Mouse (Mus musculus) heart, postnatal 10 days (tissue): ENCODE data around the gene Zbtb46. TPM values are rescaled to one million over a fixed set of nuclear protein-coding genes. Genes with fewer than 3 reads are reported as not detected.

Source experiments
- DNase-seq, 2 experiments: peaks; one replicate each; pipeline ENCODE4 v3.0.0; 2021
- intact Hi-C: fragments of 180-260 bp; cut with DNase I; formaldehyde crosslinking; loops from one replicate; pipeline ENCODE4 v1.15.1; 2025
- total RNA-seq, 2 experiments: library from RNA; stranded (reverse); gene quantifications; 2 replicates each; pipeline ENCODE4 v1.2.3; 2021

Gene Zbtb46
- total RNA-seq, 2 experiments from 2014 or later = 14.8 to 15.9 TPM

- intact Hi-C loops = no loop called here
These were observed 12.0 kb upstream of the Zbtb46 start for GRCm38 (mm10) chr2:181471246-181471645.

DNA sequence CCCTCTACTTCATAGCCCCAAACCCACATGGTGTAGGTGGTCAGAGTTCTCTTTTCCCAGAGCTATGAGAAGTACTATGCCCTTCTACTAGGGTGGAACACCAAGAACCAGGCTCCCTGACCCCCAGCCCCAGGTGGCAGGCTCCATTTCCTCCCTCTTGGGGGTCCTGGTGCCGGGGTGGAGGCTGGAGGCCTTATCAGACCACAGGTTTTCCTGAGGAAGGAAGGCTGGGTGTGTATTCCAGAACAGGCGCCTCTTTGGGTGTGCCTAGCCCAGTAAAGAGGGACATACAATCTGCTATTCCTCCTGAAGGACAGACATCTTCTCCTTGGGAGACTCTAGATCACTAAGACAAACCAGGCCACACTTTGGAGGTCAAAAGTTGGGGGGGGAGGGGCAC is 11.1 kb upstream of the Zbtb46 start:
- DNase-seq = no peak
- intact Hi-C loops = no loop called here

More at GRCm38 (mm10) chr2:181471246-181471645, 12.0 kb upstream of the Zbtb46 start:
- peak; percentile 81 to 83 for DNase-seq

GRCm38 (mm10) chr2:181465423-181465822 is 6.2 kb upstream of the Zbtb46 start:
- no peak for DNase-seq
- intact Hi-C loops = no loop called here

DNA sequence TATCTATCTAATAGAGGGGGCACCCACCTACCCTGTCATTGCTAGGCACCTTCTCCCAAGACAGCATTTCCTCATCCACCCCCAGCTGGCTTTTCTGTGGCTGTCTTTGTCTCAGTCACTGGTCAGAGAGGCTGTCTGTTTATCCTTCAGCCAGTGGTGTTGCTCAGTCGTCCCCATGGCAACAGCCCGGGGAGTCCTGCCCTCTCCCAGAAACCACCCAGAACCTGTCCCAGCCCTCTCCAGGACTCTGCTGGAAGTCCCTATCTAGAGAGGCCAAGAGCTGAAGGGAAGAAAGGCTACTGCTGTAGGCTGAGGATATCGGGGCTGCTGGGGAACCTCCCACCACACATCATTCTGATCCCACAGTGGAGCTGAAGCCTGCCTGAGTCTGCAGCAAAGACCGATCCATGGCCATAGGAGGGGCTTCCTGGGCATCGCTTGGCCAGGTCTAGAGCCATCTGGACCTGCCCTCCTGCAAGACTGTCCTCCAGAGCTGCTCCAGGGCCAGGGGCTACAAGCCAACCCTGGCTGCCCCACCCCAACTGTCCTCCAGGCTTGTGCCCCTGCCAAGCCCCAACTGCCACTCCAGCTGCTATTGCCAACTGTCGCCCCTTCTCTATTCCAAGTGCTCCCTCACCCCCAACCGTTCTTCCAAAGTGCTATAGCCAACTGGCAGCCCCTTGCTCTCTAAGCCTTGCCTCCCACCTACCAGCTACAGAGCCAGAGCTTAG is 3.9 kb upstream of the Zbtb46 start:
- DNase-seq = peak; percentile 76 to 81
- intact Hi-C loops = no loop called here

GRCm38 (mm10) chr2:181462604-181463003 is 3.4 kb upstream of the Zbtb46 start:
- no peak for DNase-seq
- intact Hi-C loops = no loop called here

DNA sequence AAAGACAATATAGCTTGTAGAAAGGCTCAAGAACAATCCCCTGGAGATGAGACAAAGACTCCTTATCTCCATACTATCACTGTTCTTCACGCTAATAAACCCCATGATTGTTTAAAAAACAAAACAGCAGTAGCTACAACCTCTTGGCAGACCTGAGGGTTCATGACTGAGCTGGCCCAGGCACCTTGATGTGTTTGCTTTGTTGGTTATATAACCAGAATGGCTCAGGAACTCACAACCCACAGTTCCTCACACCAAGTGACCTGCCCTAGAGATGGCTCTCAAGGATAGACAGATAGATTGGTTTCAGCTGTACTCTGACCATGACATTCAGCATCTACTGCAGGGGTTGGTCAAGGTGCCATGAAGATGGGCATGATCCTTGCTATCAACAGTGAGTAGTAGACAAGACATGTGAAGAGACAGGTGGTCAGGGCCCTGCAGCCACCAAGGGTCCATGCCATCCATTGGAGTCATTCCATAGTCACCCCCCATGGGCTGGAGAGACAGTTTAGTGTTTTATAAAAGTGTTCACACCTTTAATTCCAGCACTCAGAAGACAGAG is 2.4 kb upstream of the Zbtb46 start:
- no peak for DNase-seq
- intact Hi-C loops = no loop called here

GRCm38 (mm10) chr2:181459673-181460621 is 721 bp upstream of the Zbtb46 start:
- intact Hi-C loops = loop anchor here (2.0 to 5.0 kb wide), 3 partner anchors 37 to 61 kb away; partner anchors contain the start of genes Dnajc5 and Tpd52l2

GRCm38 (mm10) chr2:181458411-181459152 is 644 bp downstream of the Zbtb46 start:
- intact Hi-C loops = loop anchor here (2.0 to 5.0 kb wide), 3 partner anchors 38 to 62 kb away; partner anchors contain the start of genes Dnajc5 and Tpd52l2
- peak; percentile 56 to 62 for DNase-seq

More at GRCm38 (mm10) chr2:181459673-181460621, 721 bp upstream of the Zbtb46 start:
- DNase-seq = peak; percentile 70 to 80

DNA sequence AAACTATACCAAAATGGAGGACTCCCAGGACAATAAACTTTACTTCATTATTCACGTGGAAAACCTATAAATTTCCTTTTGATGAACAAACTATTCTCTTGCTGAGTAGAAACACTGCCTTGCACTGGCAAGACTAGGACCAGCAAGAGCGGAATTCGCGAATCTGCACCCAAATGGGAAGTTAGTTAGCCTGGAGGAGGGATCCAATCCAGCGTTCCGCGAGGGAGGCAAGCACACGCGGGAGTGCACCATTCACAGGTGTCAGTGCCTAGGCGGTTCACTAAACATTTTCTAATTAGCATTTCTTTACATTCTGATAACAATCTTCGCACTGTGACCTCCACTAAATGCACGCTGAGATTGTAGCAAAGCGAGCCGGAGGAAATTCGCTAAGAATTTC is 1.4 kb downstream of the Zbtb46 start:
- peak in 1 of 2 experiments; percentile 38 for DNase-seq
- intact Hi-C loops = loop anchor here (2.0 to 5.0 kb wide), 3 partner anchors 39 to 63 kb away; partner anchors contain the start of genes Dnajc5 and Tpd52l2

- intact Hi-C loops = loop anchor here (5.0 kb wide), 1 partner anchor 44 kb away; no protein-coding TSS in a partner anchor
These were observed 3.3 kb downstream of the Zbtb46 start for GRCm38 (mm10) chr2:181455899-181456298.

DNA sequence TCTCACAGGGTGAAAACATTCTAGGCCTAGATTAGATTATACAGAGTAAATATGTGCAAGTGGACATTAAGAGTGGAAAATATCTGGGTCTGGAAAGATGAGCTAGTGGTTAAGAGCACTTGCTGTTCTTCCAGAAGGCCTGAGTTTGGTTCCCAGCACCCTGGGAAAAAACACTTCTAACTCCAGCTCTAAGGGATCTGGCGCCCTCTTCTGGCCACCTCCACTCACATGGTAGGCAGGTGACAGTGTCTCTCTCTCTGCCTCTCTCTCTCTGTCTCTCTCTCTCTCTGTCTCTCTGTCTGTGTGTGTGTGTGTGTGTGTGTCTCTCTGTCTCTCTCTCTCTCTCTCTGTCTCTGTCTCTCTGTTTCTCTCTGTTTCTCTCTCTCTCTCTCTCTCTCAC is 6.0 kb downstream of the Zbtb46 start:
- DNase-seq = no peak
- intact Hi-C loops = no loop called here

More at GRCm38 (mm10) chr2:181455899-181456298, 3.3 kb downstream of the Zbtb46 start:
- DNase-seq = peak in 1 of 2 experiments; percentile 37

DNA sequence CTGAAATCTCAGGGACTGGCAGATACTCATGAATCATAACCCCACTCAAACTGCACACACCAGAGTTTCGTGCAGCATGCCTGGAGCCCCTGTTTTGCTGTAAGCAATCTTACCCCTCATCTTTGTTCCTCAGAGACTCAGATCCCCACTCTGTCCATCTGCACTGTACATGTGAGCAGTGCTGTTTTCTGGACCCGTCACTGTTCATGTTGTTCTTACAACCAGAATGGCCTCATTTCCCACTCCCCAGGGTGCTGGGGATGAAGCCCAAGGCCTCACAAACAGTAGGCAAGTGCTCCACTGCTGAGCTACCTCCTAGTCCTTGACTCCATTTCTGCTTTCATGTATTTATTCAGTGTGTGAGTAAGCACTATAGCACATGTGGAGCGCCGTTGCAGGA is 7.0 kb downstream of the Zbtb46 start:
- intact Hi-C loops = no loop called here
- no peak for DNase-seq

DNA sequence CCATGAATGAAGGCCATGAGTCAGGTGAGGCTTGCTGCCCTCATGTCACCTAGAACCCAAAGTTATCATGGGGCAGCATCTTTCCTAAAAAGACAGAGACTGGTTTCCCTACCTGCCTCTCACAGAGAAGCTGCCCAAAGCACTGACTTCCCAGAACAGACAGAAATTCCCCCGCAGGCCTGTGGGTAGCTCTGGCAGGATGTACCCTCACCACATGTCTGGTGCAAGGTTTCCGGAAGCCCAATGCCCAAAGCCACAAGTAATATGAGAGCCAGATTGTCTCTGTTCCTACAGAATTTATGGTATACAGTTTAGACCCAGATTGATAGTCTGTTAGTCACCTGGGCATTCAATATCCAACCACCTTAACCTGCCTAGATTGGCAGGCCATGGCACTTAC is 16.2 kb downstream of the Zbtb46 start:
- intact Hi-C loops = no loop called here
- no peak for DNase-seq

- intact Hi-C loops = no loop called here
- DNase-seq = no peak
These were observed 21.1 kb downstream of the Zbtb46 start for GRCm38 (mm10) chr2:181438176-181438575.

GRCm38 (mm10) chr2:181436246-181436645 is 23.0 kb downstream of the Zbtb46 start:
- intact Hi-C loops = no loop called here
- DNase-seq = no peak

DNA sequence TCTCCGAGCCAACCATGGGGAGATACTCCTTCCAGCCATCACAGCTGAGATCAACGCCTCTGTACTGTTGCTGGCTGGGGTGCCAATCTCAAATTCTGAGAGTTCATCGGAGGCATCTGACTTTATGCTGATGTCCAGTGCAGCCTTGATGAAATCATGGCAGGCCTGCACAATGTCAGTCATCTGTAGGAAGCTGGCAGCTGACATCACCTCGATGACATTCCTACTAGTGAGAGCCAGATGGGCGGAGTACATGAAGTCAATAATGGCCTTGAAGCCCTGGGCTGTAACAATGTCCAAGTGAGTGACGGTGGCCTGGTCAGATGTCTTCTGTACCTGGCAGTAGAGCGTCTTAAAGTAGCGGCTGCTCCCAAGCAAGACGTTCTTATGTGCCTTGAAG is 35.4 kb downstream of the Zbtb46 start:
- peak; percentile 16 to 30 for DNase-seq
- intact Hi-C loops = no loop called here

DNA sequence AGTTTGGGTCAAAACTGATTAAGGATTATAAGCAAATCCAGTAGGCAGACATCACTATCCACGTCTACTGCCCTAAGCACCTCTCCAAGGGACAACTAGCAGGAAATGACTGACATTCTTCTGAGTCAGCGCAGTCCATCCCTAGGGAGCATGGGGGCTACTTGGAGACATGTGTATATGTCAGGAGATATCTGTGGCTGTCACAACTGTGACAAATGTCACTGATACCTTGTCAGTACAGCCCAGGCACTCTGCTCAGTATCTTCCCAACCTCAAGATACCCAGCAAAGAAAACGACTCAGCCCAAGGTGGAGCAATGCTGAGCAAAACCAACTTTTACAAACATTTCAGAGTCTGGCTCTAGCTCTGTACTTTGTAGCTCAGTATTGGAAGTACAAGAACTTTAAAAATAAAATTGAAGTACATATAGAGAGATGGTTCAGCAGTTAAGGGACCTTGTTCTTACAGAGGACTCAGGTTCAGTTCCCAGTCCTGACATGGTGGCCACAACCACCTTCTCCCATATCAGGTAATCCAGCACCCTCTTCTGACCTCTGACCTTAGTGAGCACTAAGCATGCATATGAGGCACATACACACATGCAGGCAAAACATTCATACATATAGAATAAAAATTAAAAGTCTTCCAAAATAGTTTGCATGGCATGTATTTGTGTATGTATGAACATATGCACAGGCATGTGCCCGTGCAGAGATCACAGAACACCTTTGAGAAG is 38.2 kb downstream of the Zbtb46 start:
- peak in 1 of 2 experiments; percentile 17 for DNase-seq
- intact Hi-C loops = no loop called here

DNA sequence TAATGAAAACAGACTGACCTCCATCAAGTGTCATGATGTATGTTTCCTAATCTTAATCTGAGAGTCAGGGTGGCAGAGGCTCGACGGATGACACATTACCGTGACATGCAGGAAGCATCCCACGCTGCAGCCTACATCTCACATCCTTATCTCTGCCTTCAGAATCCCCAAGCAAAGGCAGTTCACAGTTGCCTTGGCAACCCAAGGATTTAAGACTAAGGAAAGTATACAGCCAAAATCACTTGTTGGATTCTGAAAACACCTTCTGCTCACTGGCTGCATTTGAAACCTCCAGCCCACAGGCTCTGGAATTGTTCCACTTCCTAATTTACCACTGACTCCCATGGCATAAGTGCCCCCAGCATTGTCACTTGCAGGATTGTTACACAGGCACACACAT is 38.8 kb downstream of the Zbtb46 start:
- intact Hi-C loops = no loop called here

GRCm38 (mm10) chr2:181419359-181419758 is 39.9 kb downstream of the Zbtb46 start:
- DNase-seq = no peak
- intact Hi-C loops = no loop called here

More for the DNA sequence above, 38.8 kb downstream of the Zbtb46 start:
- no peak for DNase-seq
